In genomic region chr2:153469764-153470163, GRCm38 (mm10) we compare ENCODE assay signal across 11 mouse cellular contexts. TPM values are rescaled to one million over a fixed set of nuclear protein-coding genes. Genes with fewer than 3 reads are reported as not detected.
DNase-seq lines count a peak whose midpoint lies in the region; ATAC-seq and TF ChIP-seq lines count a peak whose summit lies in the region.
"Had no signal": no experiment of that assay in that cellular context is flagged by ENCODE, and none has a peak within 500 bp of the region (broad histone marks: within the 10 kb centered on the region; RNA-seq: fewer than 3 reads in every experiment).

No protein-coding gene starts in this region.

- no peak for TF ChIP-seq CTCF in kidney, postnatal 0 days (IDR thresholded peaks at IDR 0.05; ENCODE audit: low read depth)
- no peak for TF ChIP-seq CTCF in Patski (IDR thresholded peaks at IDR 0.05)

- 52% methylated on average over 4 of the region's 4 CpGs for WGBS in forebrain, embryonic 10.5 days
- 43% methylated on average over 4 of the region's 4 CpGs for WGBS in forebrain, embryonic 11.5 days
- WGBS in kidney, postnatal 0 days = 25% methylated on average over 4 of the region's 4 CpGs
- WGBS in limb, embryonic 12.5 days = 48% methylated on average over 4 of the region's 4 CpGs

- H3K4me3 ChIP-seq in forebrain, embryonic 10.5 days = no peak overlapping the region
- H3K4me3 ChIP-seq in forebrain, embryonic 11.5 days (ENCODE audit: low read depth, low read length) = no peak overlapping the region
- H3K4me3 ChIP-seq in kidney, postnatal 0 days (replicated peaks; ENCODE audit: low read depth, low read length) = no peak overlapping the region
- H3K4me3 ChIP-seq in limb, embryonic 12.5 days (replicated peaks) = no peak overlapping the region
- H3K4me3 ChIP-seq: heart, adult 2 months had no signal

- peak overlapping the region; percentile 32 for H3K27ac ChIP-seq in forebrain, embryonic 10.5 days
- no peak overlapping the region for H3K27ac ChIP-seq in forebrain, embryonic 11.5 days (ENCODE audit: low read depth, low read length)
- peak overlapping the region; percentile 67 for H3K27ac ChIP-seq in kidney, postnatal 0 days
- 0 out of 2 replicates have a peak overlapping the region, but pooled peaks have one; percentile 4 for H3K27ac ChIP-seq in limb, embryonic 12.5 days
- H3K27ac ChIP-seq: heart, adult 2 months; macrophage had no signal

- CTCF ChIA-PET in Patski (lab: Charles Lee) = interaction anchor here (0.7 to 1.4 kb wide), 3 partner anchors 13 to 310 kb away, joined by 3 read pairs; no protein-coding TSS in a partner anchor

- H3K9me3 ChIP-seq in forebrain, embryonic 10.5 days = no peaks in the 10 kb centered on the region
- H3K9me3 ChIP-seq in forebrain, embryonic 11.5 days (ENCODE audit: control insufficient read depth, low read length) = no peaks in the 10 kb centered on the region
- no peaks in the 10 kb centered on the region for H3K9me3 ChIP-seq in kidney, postnatal 0 days (replicated peaks; ENCODE audit: low read length)
- H3K9me3 ChIP-seq in limb, embryonic 12.5 days = no peaks in the 10 kb centered on the region

- DNase-seq in forebrain, embryonic 10.5 days (ENCODE audit: extremely low spot score, low spot score) = no peak
- DNase-seq in forebrain, embryonic 11.5 days (ENCODE audit: low spot score) = no peak
- DNase-seq in kidney, postnatal 0 days (ENCODE audit: low spot score) = peak; percentile 50
- no peak for DNase-seq in kidney, adult 11 months
- DNase-seq in Patski (ENCODE audit: low read depth, low spot score) = no peak
- DNase-seq in c-Kit-positive CD71-positive TER-119-positive erythroid progenitor cells, embryonic 14.5 days (ENCODE audit: low spot score) = no peak
- DNase-seq in spleen, adult 18-20 months = no peak
- DNase-seq: heart, adult 2 months had no signal

- POLR2A ChIA-PET in Patski (lab: Charles Lee) = interaction anchor here (0.6 to 1.8 kb wide), 3 partner anchors 23 to 176 kb away, joined by 3 to 5 read pairs (median 4); no protein-coding TSS in a partner anchor

- H3K27me3 ChIP-seq in forebrain, embryonic 10.5 days (ENCODE audit: poor library complexity, severe bottlenecking) = no peaks in the 10 kb centered on the region
- H3K27me3 ChIP-seq in forebrain, embryonic 11.5 days (ENCODE audit: control insufficient read depth, insufficient read depth, low read length) = no peaks in the 10 kb centered on the region
- no peaks in the 10 kb centered on the region for H3K27me3 ChIP-seq in kidney, postnatal 0 days (ENCODE audit: insufficient read depth, low read length)
- H3K27me3 ChIP-seq in Patski = no peaks in the 10 kb centered on the region
- no peaks in the 10 kb centered on the region for H3K27me3 ChIP-seq in limb, embryonic 12.5 days

- no peak overlapping the region for H3K4me2 ChIP-seq in forebrain, embryonic 11.5 days (ENCODE audit: low read depth, low read length, severe bottlenecking)
- H3K4me2 ChIP-seq in kidney, postnatal 0 days (ENCODE audit: low read length) = no peak overlapping the region
- no peak overlapping the region for H3K4me2 ChIP-seq in limb, embryonic 12.5 days

- H3K4me1 ChIP-seq in forebrain, embryonic 10.5 days = peaks cover 33% of the 10 kb centered on the region
- H3K4me1 ChIP-seq in forebrain, embryonic 11.5 days (replicated peaks; ENCODE audit: control insufficient read depth, insufficient read depth, low read length) = 0 out of 2 replicates have a peak, but pooled peaks cover 3% of the 10 kb centered on the region
- H3K4me1 ChIP-seq in kidney, postnatal 0 days (replicated peaks; ENCODE audit: insufficient read depth, low read length) = no peaks in the 10 kb centered on the region; the same call in 1 of the 2 replicates
- H3K4me1 ChIP-seq in limb, embryonic 12.5 days (replicated peaks) = peaks cover 32% of the 10 kb centered on the region

- H3K36me3 ChIP-seq in forebrain, embryonic 10.5 days (replicated peaks) = no peaks in the 10 kb centered on the region
- no peaks in the 10 kb centered on the region for H3K36me3 ChIP-seq in forebrain, embryonic 11.5 days (ENCODE audit: control insufficient read depth, insufficient read depth, low read length)
- no peaks in the 10 kb centered on the region for H3K36me3 ChIP-seq in kidney, postnatal 0 days (ENCODE audit: insufficient read depth, low read length)
- H3K36me3 ChIP-seq in limb, embryonic 12.5 days = no peaks in the 10 kb centered on the region

- H3K9ac ChIP-seq in forebrain, embryonic 11.5 days (ENCODE audit: low read length) = no peak overlapping the region
- H3K9ac ChIP-seq in kidney, postnatal 0 days (ENCODE audit: low read depth, low read length) = no peak overlapping the region
- H3K9ac ChIP-seq in limb, embryonic 12.5 days (replicated peaks) = no peak overlapping the region

- in situ Hi-C loops in Patski (cut with MboI; ENCODE audit: low pct_unique_long_range_greater_than_20kb) = no loop called here

- no peak for ATAC-seq in forebrain, embryonic 11.5 days (replicated peaks; ENCODE audit: low FRiP score)
- peak; percentile 51; the same call in 1 of the 2 replicates for ATAC-seq in kidney, postnatal 0 days (replicated peaks; ENCODE audit: low FRiP score, low read depth)
- peak; percentile 51 for ATAC-seq in Patski
- peak; percentile 61; the same call in 1 of the 2 replicates for ATAC-seq in limb, embryonic 12.5 days (ENCODE audit: insufficient number of reproducible peaks, insufficient read depth, low FRiP score, low TSS enrichment, low read depth)

RNA-seq across cellular contexts. Expression of gene 4930404H24Rik, which starts 22.8 kb away (rescaled TPM):
- polyA plus RNA-seq in forebrain, embryonic 10.5 days (2016; fragmentation: Nextera tagmentation; extraction: Ambion mirVana) = not detected in 2 replicates
- not detected in 2 replicates for polyA plus RNA-seq in forebrain, embryonic 11.5 days (2014; fragmentation: Nextera tagmentation; extraction: Ambion mirVana)
- polyA plus RNA-seq in kidney, postnatal 0 days (2015; fragmentation: Nextera tagmentation; extraction: Ambion mirVana) = not detected in 2 replicates
- polyA plus RNA-seq in Patski (2021) = not detected
- not detected in 2 replicates for polyA plus RNA-seq in limb, embryonic 12.5 days (2016; fragmentation: Nextera tagmentation; extraction: Ambion mirVana)
- polyA plus RNA-seq: heart, adult 2 months; macrophage; stomach, embryonic 14.5 days had no signal
